Mouse (Mus musculus) c-Kit-positive CD71-positive TER-119-negative erythroid progenitor cells, embryonic 14.5 days (primary cell): ENCODE measurements around the gene Rbm24.

Experiments
- DNase-seq: peaks from one replicate; pipeline ENCODE4 v3.0.0-alpha.2; 2013; ENCODE audit warnings: low read depth

The Rbm24 gene

DNA sequence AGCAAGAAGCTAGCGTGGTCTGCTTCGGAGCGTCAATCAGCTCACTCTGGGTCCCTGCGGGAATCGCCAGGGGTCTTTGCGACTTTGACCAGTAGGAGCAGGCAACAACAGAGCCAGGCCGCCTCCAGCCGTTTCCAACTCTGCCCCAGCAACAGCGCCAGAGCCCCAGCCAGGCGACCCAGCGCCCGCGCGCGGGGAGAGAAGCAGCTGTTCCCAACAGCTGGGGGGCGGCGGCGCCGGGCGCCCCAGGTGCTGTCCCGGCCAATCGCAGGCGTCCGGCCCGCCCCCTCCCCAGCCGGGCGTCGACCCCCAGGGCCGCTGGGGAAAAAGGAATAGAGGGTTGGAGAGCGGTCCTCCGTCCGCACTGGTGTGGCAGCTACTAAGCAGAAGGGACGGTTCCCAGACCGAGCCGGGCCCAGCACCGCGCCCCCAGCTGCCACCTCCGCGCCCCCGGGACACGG lies at the start of gene Rbm24:
TSS of gene Rbm24 (plus strand) at position 294 of the 461 bp plus-strand sequence.
- no peak for DNase-seq

DNA sequence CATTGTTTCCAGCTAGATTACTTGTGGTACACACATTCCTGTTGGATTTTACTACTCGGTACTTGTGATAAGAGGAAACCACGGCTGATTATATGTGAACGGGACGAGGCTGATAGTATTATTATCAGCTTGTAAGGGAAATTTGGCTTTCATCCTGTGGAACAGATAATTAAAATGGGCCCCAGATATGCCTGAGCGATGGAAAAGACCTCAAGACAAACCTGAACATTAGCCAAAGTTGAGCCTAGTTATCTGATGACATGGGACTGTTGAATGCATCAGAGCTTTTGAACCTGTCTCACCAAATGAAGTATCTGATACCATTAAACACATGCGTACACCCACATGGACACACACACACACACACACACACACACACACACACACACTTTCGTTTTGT lies 45.4 kb upstream of the Rbm24 start:
- DNase-seq = no peak

DNA sequence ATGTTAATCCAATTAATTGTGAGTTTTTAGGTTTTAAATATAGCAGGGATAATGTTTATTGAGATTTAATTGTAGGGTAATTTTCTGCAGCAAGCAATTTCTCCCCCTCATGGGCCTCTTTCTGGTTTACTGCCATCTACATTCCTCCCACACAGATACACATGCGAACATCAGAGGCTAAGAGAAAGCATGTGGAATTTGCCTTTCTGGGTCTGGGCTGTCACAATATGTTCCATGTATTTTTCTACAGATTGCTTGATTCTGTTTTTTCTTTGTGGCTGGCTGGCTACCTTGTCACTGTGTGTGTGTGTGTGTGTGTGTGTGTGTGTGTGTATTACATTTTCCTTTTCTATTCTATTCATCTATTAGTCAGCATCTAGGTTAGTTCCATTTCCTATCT lies 42.9 kb upstream of the Rbm24 start:
- no peak for DNase-seq

DNA sequence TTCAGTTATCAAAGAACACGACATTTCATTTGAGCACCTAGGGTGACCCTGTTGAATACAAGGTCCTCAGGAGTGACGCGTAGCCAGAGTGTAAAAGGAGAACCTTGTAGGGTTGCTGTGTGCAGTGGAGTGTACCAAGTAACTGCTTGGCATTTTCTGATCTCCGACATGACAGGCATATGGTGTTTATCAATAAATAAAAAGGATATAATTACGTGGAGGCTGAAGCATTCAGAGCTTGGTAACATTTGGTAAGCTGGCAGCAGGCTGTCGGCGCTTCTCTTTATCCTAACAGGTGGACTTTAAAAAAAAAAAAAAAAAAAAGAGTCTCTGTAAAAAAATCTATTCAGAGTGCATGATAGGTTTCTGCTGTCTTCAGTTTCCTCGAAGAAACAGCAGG lies 30.8 kb upstream of the Rbm24 start:
- no peak for DNase-seq

DNA sequence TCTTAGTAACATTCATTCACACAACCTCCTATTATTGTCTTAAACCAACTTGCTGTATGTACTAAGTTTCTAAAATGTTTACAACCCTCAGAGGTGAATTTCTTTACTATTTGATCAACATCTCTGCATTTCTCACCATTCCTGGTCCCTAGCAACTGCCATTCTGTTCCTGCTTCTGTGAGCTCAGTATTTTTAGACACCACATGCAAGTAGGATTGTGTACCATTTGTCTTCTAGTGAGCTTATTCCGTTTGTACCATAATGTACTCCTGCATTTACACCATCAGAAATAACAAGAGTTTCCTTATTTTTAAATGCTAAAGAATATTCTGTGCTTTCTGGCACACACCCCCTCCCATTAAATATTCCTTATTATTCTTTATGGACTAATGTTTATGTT lies 26.6 kb upstream of the Rbm24 start:
- DNase-seq = no peak

DNA sequence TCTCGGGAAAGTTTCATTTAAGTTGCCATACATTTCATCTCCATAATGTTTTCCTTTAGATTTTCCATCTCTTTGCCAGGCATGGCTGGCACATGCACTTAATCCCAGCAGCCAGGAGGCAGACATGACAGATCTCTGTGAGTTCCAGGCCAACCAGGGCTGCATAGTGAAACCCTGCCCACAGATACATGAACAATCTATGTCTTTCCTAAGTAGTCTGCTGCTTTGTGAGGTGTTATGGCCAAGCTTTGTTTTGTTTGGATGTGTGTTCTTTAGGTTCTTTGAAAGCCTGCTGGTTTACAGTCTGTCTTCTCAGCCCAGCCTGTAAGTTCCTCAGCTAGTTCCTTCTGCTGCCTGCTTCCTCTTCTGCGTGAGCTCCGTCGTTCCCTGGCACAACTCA lies 25.3 kb upstream of the Rbm24 start:
- no peak for DNase-seq

DNA sequence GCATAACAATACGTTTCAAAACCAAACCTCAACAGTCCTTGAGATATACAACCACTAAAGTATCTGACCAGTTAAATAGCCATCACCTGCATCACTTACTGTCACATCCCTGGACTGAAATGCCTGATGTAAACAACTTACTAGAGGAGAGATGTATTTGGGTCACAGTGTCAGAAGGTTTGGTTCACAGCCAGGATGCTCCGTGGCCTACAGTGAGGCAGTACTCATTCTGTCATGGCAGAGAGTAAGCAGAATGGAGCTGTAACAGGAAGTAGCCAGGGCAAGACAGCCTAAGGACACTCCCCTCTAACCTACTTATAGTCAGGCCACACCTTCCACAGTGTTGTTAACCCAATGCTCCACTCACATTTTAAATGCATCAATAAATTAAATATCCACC lies 24.3 kb upstream of the Rbm24 start:
- DNase-seq = no peak

DNA sequence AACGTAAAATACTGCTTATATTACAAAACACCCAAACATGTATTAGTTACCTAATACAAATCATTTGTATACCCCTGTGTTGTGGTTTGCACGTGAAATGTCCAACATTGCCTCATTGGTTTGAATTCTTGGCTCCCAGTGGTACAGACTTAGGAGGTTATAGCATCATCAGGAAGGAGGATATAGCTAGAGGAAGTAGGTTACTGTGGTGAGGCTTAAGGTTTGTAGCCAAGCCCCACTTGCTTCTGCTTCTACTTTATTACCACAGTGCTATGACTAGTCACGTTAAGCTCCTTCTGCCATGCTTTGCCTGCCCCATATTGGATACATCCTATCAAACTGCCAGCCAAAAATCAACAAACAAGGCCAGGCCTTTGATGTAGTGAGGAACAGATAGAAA lies 21.0 kb upstream of the Rbm24 start:
- no peak for DNase-seq

DNA sequence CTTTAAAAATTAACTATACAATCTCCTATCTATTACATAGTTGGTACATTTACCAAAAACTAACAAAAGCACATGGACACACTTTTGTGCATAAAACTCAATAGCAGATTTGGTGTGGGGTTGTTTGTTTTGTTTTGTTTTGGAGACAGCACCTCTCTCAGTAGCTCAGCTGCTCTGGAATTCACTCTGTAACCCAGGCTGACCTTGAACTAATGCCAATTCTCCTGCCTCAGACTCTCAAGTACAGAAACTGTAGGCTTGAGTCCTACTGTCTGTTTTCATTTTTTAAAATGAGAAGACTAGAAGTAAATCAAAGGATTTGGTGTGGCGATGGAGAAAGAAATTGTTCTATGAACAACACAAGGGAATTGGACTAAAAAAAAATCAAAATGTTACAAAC lies 11.1 kb upstream of the Rbm24 start:
- DNase-seq = no peak

DNA sequence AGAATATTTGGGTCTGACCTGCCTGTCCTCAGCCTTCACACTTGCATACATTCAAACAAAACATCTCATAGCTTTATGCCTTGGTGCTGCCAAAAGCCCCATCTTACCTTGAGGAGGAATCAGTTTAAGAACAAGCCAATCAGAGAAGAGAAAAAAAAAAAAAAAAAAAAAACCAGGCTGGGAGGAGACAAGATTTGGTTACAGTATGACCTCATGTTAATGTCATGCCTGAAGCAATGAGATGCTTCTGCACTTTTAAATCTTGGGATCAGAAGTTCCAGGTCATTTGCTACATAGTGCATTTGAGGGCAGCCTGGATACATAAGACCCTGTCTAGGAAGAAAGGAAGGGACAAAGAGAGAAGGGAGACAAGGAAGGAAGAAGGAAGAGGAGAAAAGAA lies 6.0 kb upstream of the Rbm24 start:
- DNase-seq = no peak

DNA sequence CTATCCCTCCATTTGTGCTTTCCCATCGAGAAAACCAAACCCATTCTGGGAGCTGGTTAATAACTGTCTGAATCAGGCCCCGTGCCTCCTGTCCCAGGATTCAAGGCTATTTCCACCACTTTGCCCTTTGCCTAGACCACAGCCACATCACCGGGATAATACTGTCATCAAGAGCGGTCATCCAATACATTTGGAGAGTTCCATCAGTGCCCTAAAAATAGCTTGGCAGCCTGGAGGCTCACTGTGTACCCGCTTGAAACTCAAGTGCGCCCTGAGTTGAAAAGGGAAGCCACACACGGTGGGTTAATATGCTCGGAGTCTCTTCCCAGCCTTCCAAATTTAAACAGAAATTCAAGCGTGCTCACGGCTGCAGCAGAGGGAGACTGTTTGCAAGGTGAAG lies 4.6 kb upstream of the Rbm24 start:
- no peak for DNase-seq

DNA sequence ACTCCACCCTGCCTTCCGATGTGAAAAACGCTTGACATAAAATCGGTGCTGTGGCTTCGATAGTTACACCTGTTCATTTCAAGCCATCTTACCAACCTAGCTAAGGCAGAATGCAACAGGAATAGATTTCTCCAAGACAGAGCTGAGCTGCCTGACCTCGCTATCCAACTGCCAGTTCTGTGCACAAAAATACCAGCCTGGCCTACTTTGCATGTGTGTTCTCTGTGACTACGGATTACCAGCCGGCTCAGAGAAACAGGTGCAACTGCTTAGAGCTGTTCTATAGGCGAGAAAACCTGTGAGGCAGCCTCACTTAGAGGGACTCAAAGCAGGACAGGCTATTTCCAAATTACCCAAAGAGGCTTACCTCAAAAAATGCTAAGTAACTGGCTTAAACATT lies 4.2 kb upstream of the Rbm24 start:
- no peak for DNase-seq

DNA sequence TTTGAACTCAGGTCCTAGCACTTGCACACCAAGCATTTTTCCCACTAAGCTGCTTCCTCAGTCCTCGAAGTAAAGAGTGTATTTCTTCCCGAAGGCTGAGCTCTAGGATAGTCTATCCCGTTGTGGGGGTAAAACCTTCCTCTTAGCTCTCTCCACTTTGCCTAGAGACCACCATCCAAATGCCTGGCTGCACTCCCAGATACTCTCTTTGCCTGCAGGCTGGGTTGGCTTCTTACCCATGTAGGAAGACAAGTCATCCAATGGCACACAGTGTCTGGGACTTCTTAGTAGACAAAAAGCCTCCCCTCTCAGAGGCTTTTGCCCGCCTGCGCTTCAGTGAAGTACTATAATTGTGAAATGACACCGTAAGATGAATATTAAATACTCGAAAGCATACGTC lies 2.2 kb upstream of the Rbm24 start:
- no peak for DNase-seq

DNA sequence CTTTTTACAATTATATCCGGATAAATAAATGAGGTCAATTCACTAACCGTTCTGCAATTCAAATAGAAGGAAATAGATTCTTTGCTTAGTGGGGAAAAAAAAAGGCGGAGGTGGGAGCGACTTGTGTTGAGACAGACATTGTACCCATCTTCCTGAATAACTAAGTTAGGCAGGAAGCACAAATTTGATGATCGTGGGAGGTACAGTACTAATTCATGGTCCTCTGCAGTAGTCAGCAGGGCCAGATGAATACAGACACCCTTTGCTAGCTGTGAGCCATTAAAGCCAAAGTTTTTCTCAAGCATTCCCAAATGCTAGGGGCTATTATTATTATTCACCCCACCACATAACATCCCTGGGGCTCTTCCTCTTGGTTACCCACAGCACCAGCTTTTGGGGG lies 640 bp upstream of the Rbm24 start:
- no peak for DNase-seq

DNA sequence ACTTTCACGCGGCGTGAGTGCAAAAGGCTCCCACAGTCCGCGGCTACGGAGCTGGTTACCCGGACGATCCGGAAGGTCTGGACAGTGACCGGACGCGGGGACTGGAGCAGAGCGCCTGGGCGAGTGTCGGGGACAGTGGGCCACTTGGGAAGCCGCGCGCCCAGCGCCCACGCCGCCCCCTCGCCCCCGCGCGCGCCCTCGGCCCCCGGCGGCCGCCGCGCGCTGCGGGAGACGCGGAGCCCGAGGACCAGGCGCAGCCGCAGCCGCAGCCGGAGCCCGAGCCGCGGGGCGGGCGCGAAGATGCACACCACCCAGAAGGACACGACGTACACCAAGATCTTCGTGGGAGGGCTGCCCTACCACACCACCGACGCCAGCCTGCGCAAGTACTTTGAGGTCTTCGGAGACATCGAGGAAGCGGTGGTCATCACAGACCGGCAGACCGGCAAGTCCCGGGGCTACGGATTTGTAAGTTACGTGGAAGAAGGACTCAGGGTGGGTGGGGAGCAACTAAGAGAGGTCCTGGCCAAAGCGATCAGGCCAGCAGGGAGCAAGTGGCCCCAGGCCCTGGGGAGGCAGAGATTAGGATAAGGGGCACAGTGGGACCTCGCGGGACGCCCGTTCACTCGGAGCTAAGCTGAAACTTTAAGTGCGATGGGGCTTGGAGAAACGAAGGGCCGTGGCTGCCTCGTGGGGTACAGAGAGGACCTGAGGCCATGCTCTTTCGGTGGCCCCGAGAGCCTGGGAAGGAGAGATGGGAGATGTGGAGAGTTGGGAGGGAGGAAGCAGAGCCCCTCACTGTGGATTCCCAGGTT lies 704 bp downstream of the Rbm24 start:
- DNase-seq = no peak

DNA sequence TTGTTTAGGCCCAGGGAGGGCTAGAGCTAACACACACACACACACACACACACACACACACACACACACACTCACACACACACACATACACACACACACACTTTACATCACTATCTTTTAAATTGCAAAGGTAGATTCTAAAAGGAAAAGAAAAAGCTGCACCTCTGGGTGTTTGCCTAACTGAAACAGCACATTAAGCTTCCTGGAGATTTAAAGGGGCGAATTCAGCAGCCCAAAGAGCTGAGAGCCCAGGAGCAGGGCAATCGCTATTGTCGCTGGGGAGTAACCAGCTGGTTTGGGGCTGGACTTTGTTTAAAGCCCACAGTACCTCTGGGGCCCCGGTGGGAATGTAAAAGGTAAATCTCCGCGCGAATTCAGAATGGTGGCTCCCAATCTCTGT lies 1.4 kb downstream of the Rbm24 start:
- no peak for DNase-seq

DNA sequence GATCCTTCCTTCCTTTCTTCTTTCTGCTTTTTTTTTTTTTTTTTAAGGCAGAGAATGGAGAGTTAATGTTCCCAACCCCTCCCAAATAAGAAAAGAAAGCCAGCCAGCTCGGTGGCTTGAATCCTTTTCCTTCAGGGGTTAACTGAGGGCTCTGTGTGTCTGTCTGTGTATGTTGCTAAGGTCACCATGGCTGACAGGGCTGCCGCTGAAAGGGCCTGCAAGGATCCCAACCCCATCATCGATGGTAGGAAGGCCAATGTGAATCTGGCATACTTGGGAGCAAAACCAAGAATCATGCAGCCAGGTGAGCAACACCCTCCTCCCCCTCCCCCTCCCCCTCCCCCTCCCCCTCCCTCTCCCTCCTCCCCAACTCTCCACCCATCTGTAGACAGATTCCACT lies 1.9 kb downstream of the Rbm24 start:
- no peak for DNase-seq

DNA sequence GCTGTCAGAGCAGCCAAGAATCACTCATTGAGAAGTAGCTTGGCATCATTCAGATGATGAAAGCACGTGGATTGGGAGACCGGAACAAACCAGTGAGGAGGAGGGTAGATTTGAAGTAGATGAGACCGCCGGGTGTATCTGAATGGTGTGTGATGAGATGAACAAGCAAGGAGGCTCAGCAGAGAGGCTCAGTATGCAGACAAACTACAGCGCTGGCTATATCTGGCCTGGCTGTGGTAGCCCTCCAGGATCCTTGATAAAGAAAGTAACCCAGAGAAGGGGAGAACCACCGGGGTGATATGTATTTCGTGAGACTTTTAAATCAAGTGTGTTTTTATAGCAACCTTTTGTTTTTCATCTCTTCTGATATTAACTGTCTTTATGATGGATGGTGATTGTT lies 5.6 kb downstream of the Rbm24 start:
- DNase-seq = no peak

DNA sequence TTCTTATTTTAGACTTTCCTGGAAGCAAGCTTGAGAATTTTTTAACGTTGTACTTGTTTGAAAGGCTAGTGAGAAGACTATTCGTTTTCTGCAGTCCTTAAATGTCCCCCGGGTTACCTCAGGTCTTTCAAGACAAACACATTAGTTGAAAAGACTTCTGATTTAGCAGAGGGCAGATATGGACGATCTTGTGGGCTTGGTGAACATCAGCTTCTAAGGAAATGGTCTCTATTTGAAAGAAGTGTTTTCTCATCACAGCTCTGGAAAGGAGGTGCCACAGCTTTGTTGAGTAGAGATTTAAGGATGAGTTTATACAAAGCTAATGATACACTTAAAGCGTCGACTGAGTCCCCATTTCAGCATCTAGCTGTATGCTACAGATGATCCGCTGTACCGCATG lies 6.1 kb downstream of the Rbm24 start:
- DNase-seq = no peak

DNA sequence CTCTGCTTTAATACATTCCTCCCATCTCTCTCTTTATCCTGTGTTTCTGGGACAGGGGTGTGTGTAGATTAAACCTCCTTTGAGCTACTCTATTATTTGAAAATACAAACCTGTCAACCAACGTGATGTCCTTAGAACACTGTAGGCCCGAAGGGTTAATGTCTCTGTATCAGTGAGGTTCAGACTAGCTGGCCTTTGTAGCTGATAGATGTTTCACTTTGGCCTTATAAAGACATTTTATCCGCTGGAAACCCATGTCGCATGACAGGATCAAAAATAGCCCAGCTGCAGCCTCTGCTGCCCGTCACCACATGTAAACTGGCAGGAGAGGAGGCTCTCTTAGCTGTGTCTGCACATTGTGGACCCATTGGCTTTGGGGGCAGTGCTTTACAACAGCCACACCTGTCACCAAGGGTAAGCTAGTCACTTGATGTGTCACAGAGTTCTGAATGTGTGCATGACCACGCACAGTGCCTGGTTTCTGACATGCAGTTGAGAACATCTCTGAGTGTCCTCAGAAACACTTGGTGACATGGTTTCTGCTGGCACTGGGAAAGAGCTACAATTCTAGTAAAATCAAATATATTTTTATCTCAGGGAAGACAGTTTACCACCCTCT lies 8.5 kb downstream of the Rbm24 start:
- no peak for DNase-seq

DNA sequence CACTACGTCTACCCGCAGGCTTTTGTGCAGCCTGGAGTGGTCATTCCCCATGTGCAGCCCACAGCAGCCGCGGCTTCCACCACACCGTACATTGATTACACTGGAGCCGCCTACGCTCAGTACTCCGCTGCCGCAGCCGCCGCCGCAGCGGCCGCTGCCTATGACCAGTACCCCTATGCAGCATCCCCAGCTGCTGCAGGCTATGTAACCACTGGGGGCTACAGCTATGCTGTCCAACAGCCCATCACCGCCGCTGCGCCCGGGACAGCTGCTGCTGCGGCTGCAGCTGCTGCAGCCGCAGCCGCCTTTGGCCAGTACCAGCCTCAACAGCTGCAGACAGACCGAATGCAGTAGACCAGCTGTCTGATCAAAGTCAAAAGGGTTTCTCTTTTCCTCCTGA lies 10.7 kb downstream of the Rbm24 start:
- DNase-seq = no peak

DNA sequence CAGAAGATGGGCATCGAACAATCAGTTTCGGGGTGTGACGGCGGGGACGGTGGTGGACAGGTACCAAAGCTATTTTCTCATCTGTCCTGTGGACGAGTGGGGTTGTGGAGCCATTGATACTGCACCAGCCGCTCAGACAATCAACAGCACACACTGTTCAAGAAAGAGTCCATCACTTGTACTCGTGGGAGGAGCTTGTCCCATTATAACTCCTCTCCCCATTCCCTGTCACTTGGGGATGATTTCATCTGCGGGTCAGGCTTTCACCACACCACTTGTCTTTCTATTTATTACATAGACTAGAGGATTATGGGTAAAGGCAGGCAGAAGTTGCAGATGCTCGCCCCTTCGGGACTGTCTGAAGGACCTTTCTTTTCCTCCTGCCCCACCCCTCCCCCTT lies 11.6 kb downstream of the Rbm24 start:
- no peak for DNase-seq

DNA sequence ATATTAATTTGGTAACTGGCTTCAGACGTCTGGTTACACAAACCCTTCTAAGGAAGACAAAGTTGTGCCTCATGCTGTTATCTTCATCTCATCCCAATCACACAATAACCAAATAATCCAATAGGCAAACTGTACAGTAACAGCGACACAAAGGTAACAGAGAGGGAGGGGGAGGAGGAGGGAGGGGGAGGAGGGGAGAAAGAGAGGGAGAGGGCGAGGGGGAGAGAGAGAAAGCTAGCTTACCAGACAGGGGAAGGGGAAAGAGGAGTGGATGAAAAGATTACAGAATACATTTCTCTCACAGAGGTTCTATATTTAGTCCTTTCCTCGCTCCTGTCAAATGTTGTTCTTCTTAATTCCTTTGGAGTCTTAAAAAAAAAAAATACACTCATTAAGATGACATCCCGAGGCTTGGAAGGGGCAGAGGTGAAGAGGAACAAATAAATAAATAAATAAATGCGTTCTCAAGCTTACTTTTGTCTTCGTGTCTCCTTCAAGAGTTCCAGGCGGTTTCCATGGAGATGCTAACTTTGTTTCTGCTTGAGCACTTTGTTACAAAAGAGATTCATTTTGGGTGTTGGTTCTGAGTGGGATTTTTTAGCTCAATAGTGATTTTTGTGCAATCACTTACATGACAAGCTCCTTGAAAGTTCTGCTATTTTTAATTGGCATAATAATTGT lies 15.8 kb downstream of the Rbm24 start:
- no peak for DNase-seq
